Mouse (Mus musculus) left cerebral cortex, postnatal 10 days (tissue): ENCODE results near the gene Izumo1. TPM values are rescaled to one million over a fixed set of nuclear protein-coding genes. Genes with fewer than 3 reads are reported as not detected.

Source experiments
- DNase-seq, 2 experiments: peaks; one replicate each; pipeline ENCODE4 v3.0.0; 2021 to 2022; ENCODE audit warnings: low spot score in 2 of 2, mixed read lengths in 1 of 2; ENCODE audit errors: extremely low spot score in 1 of 2
- intact Hi-C: fragments of 180-260 bp; cut with DNase I; formaldehyde crosslinking; loops from one replicate; pipeline ENCODE4 v1.15.1; 2025
- total RNA-seq, 2 experiments: library from RNA; stranded (reverse); gene quantifications; 2 replicates each; pipeline ENCODE4 v1.2.3; 2021

Gene Izumo1
- total RNA-seq = not detected

DNA sequence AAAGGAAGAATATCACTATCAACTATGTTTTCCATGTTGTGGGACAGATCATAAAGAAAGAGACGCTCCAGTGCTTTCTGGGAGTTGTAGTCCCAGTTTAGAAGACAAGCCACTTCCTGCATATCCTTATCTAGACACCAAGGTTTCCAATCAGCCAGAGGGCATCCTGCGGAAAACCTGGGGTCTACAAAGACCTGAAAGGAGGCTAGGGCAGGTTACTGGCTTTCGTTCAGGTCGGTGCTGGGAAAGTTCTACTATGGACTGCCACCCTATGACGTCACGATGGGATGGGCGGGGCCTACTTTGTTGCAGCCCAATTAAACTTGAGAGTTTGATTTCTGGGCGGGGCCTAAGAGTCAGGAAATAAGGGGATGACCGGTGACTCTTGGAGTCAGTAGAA, at the start of gene Izumo1:
Gene Izumo1, plus strand, starts transcription at position 369 of the 400 bp plus-strand sequence.
- intact Hi-C loops = no loop called here
- peak in 1 of 2 experiments; percentile 82 for DNase-seq

DNA sequence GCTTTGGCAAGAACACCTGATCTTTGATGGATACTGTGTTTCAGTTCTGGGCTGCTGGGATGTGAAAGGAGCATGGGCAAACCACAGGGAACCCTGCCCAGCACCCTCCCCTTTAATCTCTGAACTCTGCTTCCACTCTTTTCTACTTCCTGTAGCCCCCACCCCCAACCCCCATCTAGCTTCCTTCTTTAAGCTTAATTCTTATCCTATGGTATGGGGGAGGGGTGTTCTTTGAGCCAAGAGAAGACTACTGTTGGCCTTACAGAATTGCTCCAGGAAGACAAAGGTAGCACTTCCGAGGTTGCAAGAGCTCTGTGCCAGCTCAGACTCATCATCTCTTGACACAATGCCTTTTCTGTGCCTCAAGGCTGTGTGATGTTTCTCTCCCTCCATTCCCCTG, 49.6 kb upstream of the Izumo1 start:
- no peak for DNase-seq
- intact Hi-C loops = no loop called here

DNA sequence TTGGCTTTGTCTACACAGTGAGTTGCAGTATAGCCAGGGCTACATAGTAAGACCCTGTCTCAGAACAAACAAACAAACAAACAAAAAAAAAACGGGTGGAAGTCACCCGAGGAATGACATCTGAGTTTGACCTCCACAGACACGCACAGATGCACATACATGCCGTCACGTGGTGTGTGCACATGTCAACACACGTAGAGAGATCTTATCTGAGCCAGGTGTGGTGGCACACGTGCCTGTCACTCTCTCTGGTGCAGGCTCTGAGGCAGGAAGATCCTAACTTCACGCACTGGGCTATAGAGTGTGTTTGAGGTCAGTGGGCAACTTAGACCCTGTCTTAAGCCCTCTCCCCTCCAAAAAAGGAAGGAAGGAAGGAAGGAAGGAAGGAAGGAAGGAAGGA, 47.7 kb upstream of the Izumo1 start:
- intact Hi-C loops = no loop called here
- DNase-seq = no peak

DNA sequence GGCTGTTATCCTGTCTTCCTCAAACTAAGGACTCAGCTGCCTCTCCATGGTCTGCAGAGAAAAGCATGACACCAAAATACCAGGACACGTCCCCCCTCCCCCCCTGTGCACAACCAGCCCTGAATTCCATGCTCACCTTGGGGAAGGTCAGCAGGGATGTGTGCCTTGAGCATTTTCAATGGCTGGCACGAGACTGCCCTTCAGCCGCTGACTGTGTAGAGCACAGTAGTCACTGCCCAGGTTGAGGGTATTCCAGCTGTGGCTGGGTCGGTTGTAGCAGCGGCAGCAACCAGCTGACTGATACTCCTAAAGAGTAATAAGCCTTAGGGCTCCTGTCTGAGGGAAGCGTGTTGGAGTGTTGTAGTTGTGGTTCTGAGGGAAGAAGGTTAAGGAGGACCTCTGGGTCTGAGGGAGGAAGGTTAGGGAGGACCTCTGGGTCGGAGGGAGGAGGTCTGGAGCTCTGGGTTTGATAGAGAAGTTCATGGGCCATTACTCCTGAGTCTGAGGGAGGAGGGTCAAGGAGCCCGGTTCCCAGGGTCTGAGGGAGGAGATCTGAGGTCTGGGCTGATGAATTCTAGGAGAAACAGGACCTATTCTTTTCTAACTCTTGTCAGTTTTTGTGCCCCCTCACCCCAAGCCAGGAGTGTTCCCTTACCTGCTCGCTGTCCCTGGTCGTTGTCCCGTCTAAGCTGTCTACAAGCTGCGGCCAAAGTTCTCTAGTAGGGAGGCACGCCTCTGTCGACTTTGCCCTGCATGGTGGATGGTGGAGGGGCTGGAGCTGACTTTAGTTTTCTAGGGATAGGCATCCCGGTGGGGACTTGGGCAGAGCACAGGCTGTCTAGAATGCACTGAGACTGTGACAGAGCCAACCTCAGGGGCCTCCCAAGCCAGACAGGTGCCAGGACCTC, 46.9 kb upstream of the Izumo1 start:
- no peak for DNase-seq
- intact Hi-C loops = no loop called here

DNA sequence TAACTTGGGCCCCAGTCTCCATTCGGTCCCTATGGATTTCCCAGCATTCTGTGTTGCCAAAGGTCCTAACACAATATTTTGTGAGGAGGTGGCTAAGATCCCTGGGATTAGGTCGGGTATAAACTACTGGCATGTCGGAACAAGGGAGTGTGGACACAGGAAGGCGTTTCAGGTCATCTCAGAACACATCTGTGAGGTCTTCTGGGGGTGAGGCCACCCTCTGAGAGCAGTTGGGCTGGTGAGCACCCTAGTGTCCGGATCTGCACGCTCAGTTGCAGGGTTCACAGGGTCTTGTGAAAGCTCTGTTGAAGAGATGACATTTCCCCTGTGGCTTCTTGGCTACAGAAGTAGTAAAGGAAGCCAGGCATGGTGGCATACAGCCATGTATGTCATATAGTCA, 35.7 kb upstream of the Izumo1 start:
- intact Hi-C loops = no loop called here
- no peak for DNase-seq

DNA sequence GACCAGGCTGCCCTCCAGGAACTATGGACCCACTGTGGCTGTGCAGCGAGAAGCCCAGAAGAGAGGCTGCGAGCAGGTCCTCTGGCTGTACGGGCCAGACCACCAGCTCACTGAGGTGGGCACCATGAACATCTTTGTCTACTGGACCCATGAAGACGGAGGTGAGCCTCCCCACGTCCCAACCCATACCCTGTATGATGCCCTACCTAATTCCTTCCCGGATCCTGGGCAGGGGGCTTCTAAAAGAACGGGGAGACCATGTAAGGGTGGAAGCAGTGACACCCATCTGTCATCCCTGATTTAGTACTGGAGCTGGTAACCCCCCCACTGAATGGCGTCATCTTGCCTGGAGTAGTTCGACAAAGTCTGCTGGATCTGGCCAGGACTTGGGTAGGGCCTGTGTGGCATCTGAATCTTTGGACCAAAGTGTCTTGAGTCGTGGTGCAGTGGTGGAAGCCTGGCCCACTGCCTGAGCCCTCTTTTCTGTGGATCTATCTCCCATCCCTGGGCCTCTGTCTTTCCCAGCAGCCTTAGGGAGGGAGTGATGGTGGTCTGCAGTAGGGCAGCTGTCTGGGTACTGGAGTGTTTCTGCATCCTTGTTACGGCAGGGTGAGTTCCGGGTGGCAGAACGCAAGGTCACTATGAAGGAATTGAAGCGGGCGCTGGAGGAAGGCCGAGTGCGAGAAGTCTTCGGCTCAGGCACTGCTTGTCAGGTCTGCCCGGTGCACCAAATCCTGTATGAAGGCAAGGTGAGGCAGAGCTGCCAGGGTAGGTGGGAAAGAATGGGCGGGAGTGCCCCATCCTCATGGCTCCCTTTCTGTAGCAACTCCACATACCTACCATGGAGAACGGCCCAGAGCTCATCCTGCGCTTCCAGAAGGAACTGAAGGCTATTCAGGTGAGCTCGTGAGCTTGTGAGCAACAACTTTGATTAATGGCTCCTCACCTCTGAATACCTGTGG, 33.7 kb upstream of the Izumo1 start:
- DNase-seq = no peak
- intact Hi-C loops = no loop called here

DNA sequence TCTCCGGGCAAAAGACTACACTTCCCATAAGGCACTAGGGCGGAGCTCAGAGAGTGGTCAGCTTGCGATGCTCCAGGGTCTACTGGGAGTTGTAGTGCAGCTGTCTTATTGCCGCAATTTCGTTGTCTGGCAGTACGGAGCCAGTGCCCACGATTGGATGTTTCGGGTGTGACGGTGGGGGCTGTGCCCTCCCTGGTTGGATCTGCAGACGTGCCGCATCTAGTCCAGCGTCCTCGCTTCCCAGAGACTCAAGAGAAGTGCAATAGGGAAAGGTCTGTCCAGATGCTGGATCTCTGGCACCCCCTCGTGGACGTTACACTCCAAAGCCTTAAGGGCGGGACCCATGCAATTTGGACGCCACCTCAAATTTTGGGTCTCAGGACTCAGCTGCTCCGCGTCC, 32.4 kb upstream of the Izumo1 start:
- intact Hi-C loops = no loop called here
- peak; percentile 96 to 98 for DNase-seq

DNA sequence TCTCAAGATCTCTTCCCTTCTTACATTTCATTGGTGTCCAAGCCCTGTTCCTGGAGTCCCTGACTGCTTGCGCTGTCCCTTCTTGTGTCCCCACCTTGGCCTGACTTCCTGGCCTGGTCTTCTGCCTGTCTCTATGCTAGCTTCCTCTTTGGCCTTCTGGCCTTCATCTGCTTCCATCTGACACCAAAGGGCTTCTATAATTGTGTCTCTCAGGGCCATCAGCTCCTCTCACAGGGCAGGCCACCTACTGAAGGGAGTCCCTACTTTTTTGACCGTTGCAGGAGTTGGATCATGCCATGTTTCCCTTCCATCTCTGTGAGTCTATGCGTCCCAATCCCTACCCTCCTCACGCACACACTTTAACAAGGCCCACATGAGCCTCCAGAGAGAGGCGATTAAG, 31.7 kb upstream of the Izumo1 start:
- intact Hi-C loops = loop anchor here (5.0 kb wide), 1 partner anchor 33 kb away; no protein-coding TSS in a partner anchor
- DNase-seq = no peak

DNA sequence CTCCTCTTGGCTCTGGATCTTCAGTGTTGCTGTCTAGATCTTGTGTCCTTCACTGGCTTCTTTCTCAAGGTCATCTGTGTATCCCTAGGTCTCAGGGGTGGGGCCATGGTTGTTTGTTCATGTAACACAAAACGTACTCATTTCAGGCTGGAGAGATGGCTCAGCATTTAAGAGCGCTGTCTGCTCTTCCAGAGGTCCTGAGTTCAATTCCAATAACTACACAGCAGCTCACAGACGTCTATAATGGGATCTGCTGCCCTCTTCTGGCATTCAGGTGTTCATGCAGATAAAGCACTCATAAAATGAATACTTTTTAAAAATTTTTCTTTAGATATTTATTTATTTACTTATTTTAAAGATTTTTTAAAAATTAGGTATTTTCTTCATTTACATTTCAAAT, 30.7 kb upstream of the Izumo1 start:
- no peak for DNase-seq
- intact Hi-C loops = loop anchor here (5.0 kb wide), 1 partner anchor 34 kb away; no protein-coding TSS in a partner anchor

DNA sequence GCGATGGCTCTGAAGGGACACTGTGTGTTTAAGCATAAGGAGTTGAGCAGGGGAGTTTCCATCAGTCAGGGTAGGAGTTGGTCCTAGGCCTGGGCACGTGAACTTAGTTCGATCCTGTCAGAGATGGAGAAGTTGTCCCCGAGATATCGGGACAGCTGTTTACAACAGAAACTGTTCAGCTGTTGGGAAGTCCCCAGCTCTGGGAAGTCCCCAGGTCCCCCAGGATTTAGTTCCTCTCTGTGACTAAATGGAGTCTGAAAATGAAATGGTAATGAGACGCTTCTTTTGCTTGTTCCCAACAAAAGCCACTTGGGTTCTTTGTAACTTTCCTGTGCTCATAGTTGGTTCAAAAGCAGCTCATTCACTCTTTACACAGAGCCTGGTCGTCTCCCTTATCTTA, 29.7 kb upstream of the Izumo1 start:
- intact Hi-C loops = loop anchor here (5.0 kb wide), 1 partner anchor 35 kb away; no protein-coding TSS in a partner anchor
- no peak for DNase-seq

DNA sequence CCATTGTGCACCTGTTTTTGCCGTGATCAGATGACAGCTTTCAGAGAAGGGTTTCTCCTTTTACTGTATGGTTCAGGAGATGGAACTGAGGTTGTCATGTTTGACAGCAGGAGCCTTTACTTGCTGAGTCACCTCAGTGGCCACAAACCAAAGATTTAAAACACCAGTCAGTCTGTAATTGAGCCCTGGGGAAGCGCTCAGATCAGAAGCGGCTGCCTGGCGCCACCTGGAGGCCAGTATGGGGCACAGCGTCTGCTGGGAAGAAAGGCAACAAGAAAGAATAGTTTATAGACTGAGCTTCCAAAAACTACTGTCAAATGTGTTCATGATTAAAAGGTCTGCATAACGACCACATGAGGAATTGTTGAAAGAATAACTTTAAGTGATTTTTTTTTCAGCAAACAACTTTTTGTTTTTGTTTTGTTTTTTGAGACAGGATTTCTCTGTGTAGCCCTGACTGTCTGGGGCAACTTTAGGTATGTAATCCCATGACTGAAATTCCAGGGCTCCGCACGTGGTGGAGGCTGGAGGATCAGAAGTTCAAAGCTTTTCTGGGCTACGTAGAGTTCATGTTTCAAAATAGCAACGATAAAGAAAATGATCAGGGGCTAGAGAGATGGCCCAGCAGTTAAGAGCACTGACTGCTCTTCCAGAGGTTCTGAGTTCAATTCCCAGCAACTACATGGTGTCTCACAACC, 28.3 kb upstream of the Izumo1 start:
- intact Hi-C loops = loop anchor here (5.0 kb wide), 1 partner anchor 36 kb away; no protein-coding TSS in a partner anchor
- peak; percentile 61 to 72 for DNase-seq

DNA sequence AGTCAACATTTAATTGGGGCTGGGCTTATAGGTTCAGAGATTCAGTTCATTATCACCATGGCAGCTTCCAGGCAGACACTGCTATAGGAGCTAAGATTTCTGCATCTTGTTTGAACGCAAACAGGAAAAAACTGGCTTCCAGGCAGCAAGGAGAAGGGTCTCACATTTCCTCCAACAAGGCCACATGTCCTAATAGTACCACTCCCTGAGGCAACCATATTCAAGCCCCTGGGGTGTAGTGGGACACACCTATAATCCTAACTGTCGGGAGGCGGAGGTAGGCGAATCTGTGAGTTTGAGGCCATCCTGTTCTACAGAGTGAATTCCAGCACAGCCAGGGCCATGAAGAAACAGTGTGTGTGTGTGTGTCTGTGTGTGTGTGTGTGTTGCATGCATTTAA, 26.4 kb upstream of the Izumo1 start:
- intact Hi-C loops = no loop called here

DNA sequence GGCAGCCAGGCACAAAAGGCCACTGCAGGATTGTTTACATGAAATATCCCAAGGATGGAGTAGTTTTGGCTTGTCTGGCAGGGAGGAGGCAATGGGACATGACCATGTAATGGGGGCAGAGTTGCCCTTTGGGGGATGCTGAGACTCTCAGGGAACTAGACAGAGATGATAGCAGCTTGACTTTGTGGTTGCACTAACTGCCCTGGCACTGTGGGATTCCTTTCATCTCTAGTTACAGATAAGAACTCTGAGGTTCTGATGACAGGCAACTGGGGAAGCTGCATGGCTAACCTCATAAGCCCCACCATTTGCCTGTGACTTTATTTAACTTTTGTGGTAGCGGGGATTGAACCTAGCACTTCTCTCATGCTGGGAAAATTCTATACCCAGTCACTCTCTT, 25.5 kb upstream of the Izumo1 start:
- no peak for DNase-seq
- intact Hi-C loops = loop anchor here (2.0 kb wide), 1 partner anchor 17 kb away; no protein-coding TSS in a partner anchor

More for the DNA sequence above, 26.4 kb upstream of the Izumo1 start:
- no peak for DNase-seq

DNA sequence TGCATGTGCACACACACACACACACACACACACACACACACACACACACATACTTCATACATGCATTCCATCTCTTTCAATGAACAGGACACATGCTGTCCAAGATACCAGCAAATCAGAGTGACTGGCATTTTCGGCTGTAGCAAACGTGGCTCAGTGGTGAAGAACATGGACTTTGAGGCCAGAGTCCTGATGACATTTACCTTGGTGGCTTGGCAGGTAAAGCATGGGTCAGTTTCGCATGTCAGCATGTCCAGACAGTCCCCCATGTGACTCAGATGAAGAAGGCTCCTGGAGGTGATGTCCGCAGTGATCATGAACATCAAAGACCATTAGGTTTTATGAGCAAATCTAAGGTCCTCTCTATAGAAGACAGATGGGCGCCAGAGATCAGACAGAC, 24.6 kb upstream of the Izumo1 start:
- no peak for DNase-seq
- intact Hi-C loops = loop anchor here (2.0 kb wide), 1 partner anchor 16 kb away; no protein-coding TSS in a partner anchor

DNA sequence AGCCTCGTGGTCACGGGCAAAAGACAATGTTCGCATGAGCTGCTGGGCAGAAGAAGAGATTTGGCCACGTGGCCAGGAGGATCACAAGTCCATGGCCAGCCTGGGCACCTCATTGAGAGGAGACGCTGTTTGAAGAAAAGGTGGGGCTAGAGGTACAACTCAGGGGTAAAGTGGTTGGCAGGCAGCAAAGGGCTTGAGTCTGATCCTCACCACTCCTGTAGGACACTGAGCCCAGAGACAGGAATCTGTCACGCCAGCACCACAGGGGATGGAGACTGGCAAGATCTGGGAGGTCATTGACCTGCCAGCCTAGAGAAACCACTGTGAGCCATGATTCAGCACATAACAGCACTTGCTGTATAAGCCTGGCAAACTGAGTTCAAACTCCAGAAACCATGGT, 24.1 kb upstream of the Izumo1 start:
- DNase-seq = no peak
- intact Hi-C loops = loop anchor here (2.0 kb wide), 1 partner anchor 15 kb away; no protein-coding TSS in a partner anchor

DNA sequence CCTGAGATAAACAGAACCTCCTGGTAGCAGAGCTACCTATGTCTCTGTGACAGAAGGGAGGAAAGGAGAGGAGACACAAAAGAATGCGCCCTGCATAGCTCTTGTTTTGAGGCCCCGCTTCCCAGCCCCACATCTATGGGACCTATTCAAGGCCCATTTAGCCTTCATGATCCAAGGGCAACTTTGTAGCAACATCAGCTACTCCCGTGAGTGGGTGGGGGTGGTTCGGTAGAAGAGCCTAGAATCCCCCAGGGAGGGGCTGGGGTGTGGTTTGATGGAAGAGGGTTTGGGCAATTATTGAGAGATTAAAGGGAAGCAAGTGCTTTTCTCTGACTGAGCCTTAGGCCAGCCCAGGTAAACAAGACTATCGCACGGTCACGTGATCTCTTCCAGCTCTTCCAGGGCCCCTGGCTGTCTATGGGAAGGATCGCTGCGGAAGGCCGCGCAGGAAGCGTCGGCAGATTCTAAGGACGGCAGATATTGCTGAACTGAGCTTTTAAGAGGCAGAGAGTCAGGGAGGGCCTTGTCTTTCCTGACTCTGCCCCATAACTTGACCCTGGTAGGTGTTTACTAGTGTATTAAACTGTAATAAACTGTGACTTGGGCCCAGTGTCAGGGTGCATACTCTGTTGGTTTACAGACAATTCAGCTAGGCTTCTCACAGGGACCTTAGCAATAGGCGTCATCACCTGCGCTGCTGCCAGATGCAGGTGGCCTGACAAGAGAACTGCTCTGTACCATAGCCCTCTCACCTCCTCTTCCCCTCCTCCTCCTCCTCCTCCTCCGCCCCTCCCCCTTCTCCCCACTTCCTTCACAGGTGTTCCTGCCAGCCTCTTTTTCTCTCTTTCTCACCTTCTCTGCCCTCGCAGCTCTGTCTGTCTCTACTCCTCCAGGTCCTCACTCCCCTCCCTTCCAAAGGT, 22.4 kb upstream of the Izumo1 start:
- no peak for DNase-seq
- intact Hi-C loops = no loop called here

DNA sequence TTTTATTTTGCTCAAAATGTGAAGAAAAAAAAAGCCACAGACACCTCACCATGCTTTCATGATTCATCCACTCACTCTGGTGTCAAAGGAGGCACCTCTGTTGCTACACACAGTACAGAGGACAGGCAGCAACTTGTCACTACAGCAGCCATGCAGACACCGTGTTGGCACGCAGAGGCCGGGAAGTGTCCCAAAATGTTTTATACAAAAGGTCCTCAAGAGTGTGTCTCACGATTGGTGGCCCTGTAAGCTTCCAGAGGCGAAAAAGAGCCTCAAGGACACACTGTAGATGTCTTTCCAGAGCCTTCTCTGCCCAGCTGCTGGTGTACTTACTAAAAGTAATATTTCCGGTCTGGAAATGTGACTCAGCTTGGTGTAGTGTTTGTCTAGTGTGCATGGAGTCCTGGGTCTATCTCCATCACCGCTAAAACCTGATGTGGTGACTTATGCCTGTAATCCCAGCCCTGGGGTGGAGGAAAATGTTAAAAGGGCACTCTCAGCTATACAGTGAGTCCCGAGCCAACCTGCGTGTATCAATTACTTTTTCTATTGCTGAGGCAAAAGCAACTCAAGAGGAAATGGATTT, 15.8 kb upstream of the Izumo1 start:
- intact Hi-C loops = loop anchor here (5.0 kb wide), 1 partner anchor 87 kb away; the partner anchor contains the start of gene Sec1
- no peak for DNase-seq
